ENCODE assay signal across 9 mouse cellular contexts in genomic region chr4:41164974-41165373, GRCm38 (mm10). TPM values are rescaled to one million over a fixed set of nuclear protein-coding genes. Genes with fewer than 3 reads are reported as not detected.
DNase-seq lines count a peak whose midpoint lies in the region; ATAC-seq lines count a peak whose summit lies in the region.
"Had no signal": no experiment of that assay in that cellular context is flagged by ENCODE, and none has a peak within 500 bp of the region (broad histone marks: within the 10 kb centered on the region; RNA-seq: fewer than 3 reads in every experiment).

No protein-coding gene starts in this region.

- peaks cover 14% of the 10 kb centered on the region for H3K36me3 ChIP-seq in embryonic facial prominence, embryonic 12.5 days
- peaks cover 42% of the 10 kb centered on the region for H3K36me3 ChIP-seq in embryonic facial prominence, embryonic 10.5 days (replicated peaks)
- peaks cover 15% of the 10 kb centered on the region for H3K36me3 ChIP-seq in forebrain, embryonic 12.5 days (replicated peaks)
- no peaks in the 10 kb centered on the region; the same call in 1 of the 2 replicates for H3K36me3 ChIP-seq in liver, embryonic 16.5 days (ENCODE audit: control insufficient read depth, insufficient read depth)

- 27% methylated on average over 2 of the region's 2 CpGs for WGBS in embryonic facial prominence, embryonic 12.5 days
- 34% methylated on average over 2 of the region's 2 CpGs for WGBS in embryonic facial prominence, embryonic 10.5 days
- 27% methylated on average over 2 of the region's 2 CpGs for WGBS in forebrain, embryonic 12.5 days
- 48% methylated on average over 2 of the region's 2 CpGs for WGBS in liver, embryonic 16.5 days (ENCODE audit: insufficient replicate concordance)

- H3K27me3 ChIP-seq in embryonic facial prominence, embryonic 12.5 days, result no peaks in the 10 kb centered on the region
- no peaks in the 10 kb centered on the region for H3K27me3 ChIP-seq in embryonic facial prominence, embryonic 10.5 days (replicated peaks; ENCODE audit: low read depth, poor library complexity, severe bottlenecking)
- H3K27me3 ChIP-seq in forebrain, embryonic 12.5 days, result no peaks in the 10 kb centered on the region
- H3K27me3 ChIP-seq in liver, embryonic 16.5 days (ENCODE audit: control insufficient read depth, insufficient read depth, low read depth, low read length), result no peaks in the 10 kb centered on the region

- no peak for ATAC-seq in embryonic facial prominence, embryonic 12.5 days (ENCODE audit: insufficient number of reproducible peaks, insufficient read depth, low FRiP score, low TSS enrichment)
- no peak for ATAC-seq in forebrain, embryonic 12.5 days (ENCODE audit: low FRiP score)
- no peak for ATAC-seq in liver, embryonic 16.5 days (ENCODE audit: low read depth)

- no peaks in the 10 kb centered on the region for H3K4me1 ChIP-seq in embryonic facial prominence, embryonic 12.5 days
- no peaks in the 10 kb centered on the region for H3K4me1 ChIP-seq in embryonic facial prominence, embryonic 10.5 days
- peaks cover 12% of the 10 kb centered on the region for H3K4me1 ChIP-seq in forebrain, embryonic 12.5 days
- peaks cover 33% of the 10 kb centered on the region for H3K4me1 ChIP-seq in liver, embryonic 16.5 days (ENCODE audit: control insufficient read depth, low read depth, low read length)

- no peak overlapping the region for H3K4me3 ChIP-seq in embryonic facial prominence, embryonic 12.5 days
- H3K4me3 ChIP-seq in embryonic facial prominence, embryonic 10.5 days, result no peak overlapping the region
- H3K4me3 ChIP-seq in forebrain, embryonic 12.5 days (replicated peaks), result no peak overlapping the region
- no peak overlapping the region for H3K4me3 ChIP-seq in liver, embryonic 16.5 days (ENCODE audit: low read depth, low read length)

- no peak for DNase-seq in embryonic facial prominence, embryonic 10.5 days (ENCODE audit: low spot score)
- DNase-seq in adipocyte (ENCODE audit: low spot score), result peak; percentile 50
- no peak for DNase-seq in ovary, postnatal 36 days (ENCODE audit: low spot score)
- no peak for DNase-seq in frontal cortex, adult 2 months (ENCODE audit: extremely low spot score in 1 of 2, low spot score in 1 of 2)
- no peak for DNase-seq in left cerebral cortex, adult 11 months (ENCODE audit: low spot score)

- H3K9me3 ChIP-seq in embryonic facial prominence, embryonic 12.5 days, result no peaks in the 10 kb centered on the region
- H3K9me3 ChIP-seq in embryonic facial prominence, embryonic 10.5 days, result no peaks in the 10 kb centered on the region
- H3K9me3 ChIP-seq in forebrain, embryonic 12.5 days, result no peaks in the 10 kb centered on the region
- H3K9me3 ChIP-seq in liver, embryonic 16.5 days (replicated peaks; ENCODE audit: control insufficient read depth, low read length), result no peaks in the 10 kb centered on the region

- H3K9ac ChIP-seq in embryonic facial prominence, embryonic 12.5 days, result no peak overlapping the region
- no peak overlapping the region; the same call in 1 of the 2 replicates for H3K9ac ChIP-seq in forebrain, embryonic 12.5 days
- no peak overlapping the region for H3K9ac ChIP-seq in liver, embryonic 16.5 days (ENCODE audit: low read depth, low read length)

- H3K4me2 ChIP-seq in embryonic facial prominence, embryonic 12.5 days (replicated peaks), result no peak overlapping the region
- H3K4me2 ChIP-seq in forebrain, embryonic 12.5 days, result no peak overlapping the region
- no peak overlapping the region for H3K4me2 ChIP-seq in liver, embryonic 16.5 days (ENCODE audit: low read depth, low read length)

- 0 out of 2 replicates have a peak overlapping the region, but pooled peaks have one; percentile 30 for H3K27ac ChIP-seq in embryonic facial prominence, embryonic 12.5 days
- H3K27ac ChIP-seq in embryonic facial prominence, embryonic 10.5 days (replicated peaks), result no peak overlapping the region
- H3K27ac ChIP-seq in forebrain, embryonic 12.5 days, result peak overlapping the region; percentile 69
- peak overlapping the region; percentile 71 for H3K27ac ChIP-seq in liver, embryonic 16.5 days (ENCODE audit: low read length)
- H3K27ac ChIP-seq: macrophage had no signal

RNA-seq across cellular contexts. Expression of gene Ube2r2, which starts 29.4 kb away (rescaled TPM):
- 104 and 119 TPM in 2 replicates for polyA plus RNA-seq in embryonic facial prominence, embryonic 12.5 days (2016; fragmentation: Nextera tagmentation; extraction: Ambion mirVana)
- polyA plus RNA-seq in embryonic facial prominence, embryonic 10.5 days (2016; fragmentation: Nextera tagmentation; extraction: Ambion mirVana), result 95.7 and 96.7 TPM in 2 replicates
- polyA plus RNA-seq in forebrain, embryonic 12.5 days (2016; fragmentation: Nextera tagmentation; extraction: Ambion mirVana), result 89.8 and 93.6 TPM in 2 replicates
- polyA plus RNA-seq in liver, embryonic 16.5 days (2015; fragmentation: Nextera tagmentation; extraction: Ambion mirVana), result 47.9 and 56.0 TPM in 2 replicates
- polyA plus RNA-seq in frontal cortex, adult 2 months (2012; rRNA removed), result 167 and 168 TPM in 2 replicates

RNA-seq across cellular contexts. Expression of gene Nol6, which starts 40.7 kb away (rescaled TPM):
- polyA plus RNA-seq in embryonic facial prominence, embryonic 12.5 days (2016; fragmentation: Nextera tagmentation; extraction: Ambion mirVana), result 29.6 and 30.2 TPM in 2 replicates
- 34.5 and 36.8 TPM in 2 replicates for polyA plus RNA-seq in embryonic facial prominence, embryonic 10.5 days (2016; fragmentation: Nextera tagmentation; extraction: Ambion mirVana)
- 30.0 and 33.3 TPM in 2 replicates for polyA plus RNA-seq in forebrain, embryonic 12.5 days (2016; fragmentation: Nextera tagmentation; extraction: Ambion mirVana)
- polyA plus RNA-seq in liver, embryonic 16.5 days (2015; fragmentation: Nextera tagmentation; extraction: Ambion mirVana), result 8.5 and 10.1 TPM in 2 replicates
- 64.1 and 67.0 TPM in 2 replicates for polyA plus RNA-seq in frontal cortex, adult 2 months (2012; rRNA removed)
